Mouse (Mus musculus) kidney, adult 8-10 months (tissue): Measurements from ENCODE around the gene Lonrf2.
A peak's percentile ranks its signal among the peaks of the same experiment; 100 is the strongest.

Source experiments
- DNase-seq, 2 experiments: peaks; one replicate each; pipeline ENCODE4 v3.0.0; 2022

Gene Lonrf2

DNA sequence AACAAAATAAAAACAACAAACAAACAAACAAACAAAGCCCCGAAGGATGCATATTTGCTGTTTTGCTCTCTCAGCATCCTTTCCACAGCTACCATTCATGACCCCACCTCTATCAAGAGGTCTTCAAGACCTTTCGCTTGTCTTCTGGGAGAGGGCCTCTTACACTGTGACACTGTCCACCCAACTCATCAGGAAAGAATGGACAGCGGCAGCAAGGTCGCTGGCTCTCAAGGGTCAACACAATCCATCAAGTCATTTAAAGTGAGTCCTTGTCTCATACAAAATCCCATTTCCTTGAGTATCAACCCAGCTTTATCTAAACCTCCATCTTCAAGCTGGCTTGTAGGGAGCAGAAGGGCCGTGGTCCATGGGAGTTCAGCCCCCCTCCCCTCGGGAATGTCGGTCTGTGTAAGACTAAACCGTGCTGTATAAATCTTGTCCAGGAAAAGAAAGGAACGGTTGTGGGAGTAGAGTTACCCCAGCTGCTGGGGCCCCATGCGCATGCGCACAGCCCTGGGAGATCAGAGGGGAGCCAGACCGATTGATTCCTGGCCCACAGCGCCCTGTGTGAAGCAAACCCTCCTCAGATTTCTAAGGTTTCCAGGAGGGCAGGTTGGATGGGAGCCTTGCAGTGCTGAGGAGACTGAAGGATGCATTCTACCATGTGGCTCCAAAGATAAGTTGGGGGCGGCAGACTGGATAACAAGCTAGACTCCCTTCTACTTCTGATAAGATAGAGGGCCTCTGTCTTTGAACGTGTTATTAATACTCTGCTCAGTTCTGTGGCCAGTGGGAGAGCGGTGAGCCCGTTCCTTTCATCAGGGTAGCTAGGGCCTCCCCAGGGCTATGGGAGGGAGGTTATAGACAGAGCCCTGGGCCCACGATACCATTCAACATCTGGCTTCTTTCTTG is 69.6 kb downstream of the Lonrf2 start:
- peak in 1 of 2 experiments; percentile 9 for DNase-seq

- DNase-seq = no peak
Observed at GRCm38 (mm10) chr1:38766254-38766653, 70.3 kb downstream of the Lonrf2 start.

GRCm38 (mm10) chr1:38763960-38764613 is 72.4 kb downstream of the Lonrf2 start:
- no peak for DNase-seq

DNA sequence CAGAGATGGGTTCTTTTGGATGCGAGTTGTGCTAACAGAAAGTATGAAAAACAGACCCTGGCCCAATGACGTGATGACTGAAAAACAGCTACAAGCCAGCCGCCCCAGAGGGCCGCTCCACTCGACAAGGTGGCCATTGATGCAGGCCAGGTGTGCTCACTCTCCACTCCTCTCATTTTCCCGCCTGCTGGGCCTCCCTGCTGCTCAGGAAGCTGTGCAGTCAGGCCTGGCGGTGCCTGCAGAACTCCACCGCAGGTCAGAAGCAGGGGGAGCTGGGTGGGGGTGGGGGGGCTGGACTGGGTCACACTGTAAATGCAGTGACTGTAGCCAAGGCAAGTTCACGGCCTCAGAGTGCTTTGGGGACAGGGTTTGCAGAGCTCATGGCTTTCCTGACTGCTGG is 76.1 kb downstream of the Lonrf2 start:
- no peak for DNase-seq

GRCm38 (mm10) chr1:38757791-38758403 is 78.6 kb downstream of the Lonrf2 start:
- no peak for DNase-seq

DNA sequence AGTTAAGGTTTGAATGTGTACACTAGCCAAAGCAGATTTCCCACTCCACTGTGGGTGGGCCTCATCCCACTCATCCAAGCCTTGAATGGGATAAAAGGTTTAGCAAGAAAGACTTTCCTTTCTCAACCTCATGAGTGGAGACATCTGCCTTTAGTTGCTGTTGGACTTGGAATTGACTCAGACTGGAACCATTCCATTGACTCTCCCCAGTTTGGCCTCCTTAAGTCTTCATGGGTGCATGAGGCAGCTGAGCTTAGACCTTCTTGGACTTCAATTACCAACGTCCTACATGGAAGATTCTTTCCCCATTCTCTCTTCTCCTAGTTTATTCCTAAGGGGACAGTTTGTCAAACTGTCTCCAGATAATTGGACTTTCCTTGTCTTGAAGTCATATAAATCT is 92.6 kb downstream of the Lonrf2 start:
- DNase-seq = no peak
